Mouse (Mus musculus) intestine, embryonic 14.5 days (tissue): ENCODE measurements at regions not wholly inside any gene's neighbourhood (a gene's known extent, or its start where the extent isn't known, plus 50 kb on each side); places are given as distances from the start of the nearest gene placed in this dataset.

Source experiments
- ATAC-seq: fragments of 200-750 bp; cut with Nextera tagmentation; replicated peaks from 2 replicates; pipeline ENCODE4 v1.8.0; 2017; ENCODE audit warnings: low read depth, moderate number of reproducible peaks, moderate TSS enrichment, moderate library complexity; ENCODE audit not compliant: low FRiP score, low TSS enrichment
- DNase-seq: peaks from one replicate; pipeline ENCODE4 v3.0.0-alpha.2; 2018; ENCODE audit warnings: low spot score
- H3K27ac ChIP-seq: fragments of 300-500 bp; sonication (generic); 2 replicates; pipeline ENCODE4 v1.5.1; 2014; ENCODE audit warnings: low read depth, mild to moderate bottlenecking, control low read depth
- H3K27me3 ChIP-seq: fragments of 300-500 bp; sonication (generic); replicated peaks from 2 replicates; pipeline ENCODE4 v1.6.1; 2014; ENCODE audit warnings: low read length, control low read depth; ENCODE audit not compliant: control insufficient read depth, insufficient read depth
- H3K36me3 ChIP-seq: fragments of 300-500 bp; sonication (generic); 2 replicates; pipeline ENCODE4 v1.6.1; 2014; ENCODE audit warnings: low read length, control low read depth; ENCODE audit not compliant: control insufficient read depth, insufficient read depth
- H3K4me1 ChIP-seq: fragments of 300-500 bp; sonication (generic); replicated peaks from 2 replicates; pipeline ENCODE4 v1.6.1; 2014; ENCODE audit warnings: low read length, control low read depth, mixed read lengths; ENCODE audit not compliant: control insufficient read depth, insufficient read depth
- H3K4me2 ChIP-seq: fragments of 300-500 bp; sonication (generic); 2 replicates; pipeline ENCODE4 v1.6.1; 2014; ENCODE audit warnings: low read length
- H3K4me3 ChIP-seq: fragments of 300-500 bp; sonication (generic); 2 replicates; pipeline ENCODE4 v1.5.1; 2014; ENCODE audit warnings: low read depth, low read length, control low read depth, mixed read lengths
- H3K9ac ChIP-seq: fragments of 300-500 bp; sonication (generic); 2 replicates; pipeline ENCODE4 v1.6.1; 2014; ENCODE audit warnings: mild to moderate bottlenecking, low read length
- H3K9me3 ChIP-seq: fragments of 300-500 bp; sonication (generic); 2 replicates; pipeline ENCODE4 v1.6.1; 2016; ENCODE audit warnings: low read length, control low read depth; ENCODE audit not compliant: control insufficient read depth
- WGBS: fragments of 180-500 bp; shearing (Covaris S2); extraction: QIAGEN DNeasy Blood & Tissue Kit; methylation state at CpG from one replicate; pipeline ENCODE4 v1.1.7; 2014; 5-methylcytosine and 5-hydroxymethylcytosine counted together

- H3K4me1 ChIP-seq, result no peaks in the 10 kb centered on the region
- no peaks in the 10 kb centered on the region for H3K36me3 ChIP-seq
- no peaks in the 10 kb centered on the region for H3K27me3 ChIP-seq
- H3K9me3 ChIP-seq, result no peaks in the 10 kb centered on the region
- no peak overlapping the region for H3K4me3 ChIP-seq
- no peak overlapping the region for H3K4me2 ChIP-seq
- H3K27ac ChIP-seq, result no peak overlapping the region
- DNase-seq (no peak), ATAC-seq (no peak)
- H3K9ac ChIP-seq, result no peak overlapping the region
- WGBS, result 59% methylated on average over 1 of the region's 1 CpGs
Observed at GRCm38 (mm10) chr13:111929908-111930307, 121.1 kb upstream of the Map3k1 start.

DNA sequence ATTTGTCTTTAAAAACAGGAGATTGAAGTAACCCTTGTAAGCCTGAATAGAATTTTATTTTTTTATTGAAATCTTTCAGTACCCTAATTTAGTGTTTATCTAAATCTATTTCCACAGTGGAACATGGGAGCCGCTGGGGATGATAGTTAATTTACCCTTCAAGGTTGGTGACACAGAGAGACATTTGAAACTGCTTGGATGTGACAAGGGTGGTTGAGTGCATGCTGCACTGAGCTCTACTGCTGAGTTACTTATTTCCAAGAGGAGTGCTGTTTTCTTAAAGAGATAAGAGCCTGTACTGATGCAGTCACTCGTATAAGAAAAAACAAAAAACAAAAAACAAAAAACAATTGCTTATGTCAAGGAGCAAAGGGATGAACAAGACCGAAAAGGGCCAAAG lies 123.7 kb upstream of the Map3k1 start:
- Histone ChIP-seq H3K4me3 (no peak overlapping the region), H3K36me3 (no peaks in the 10 kb centered on the region), H3K4me2 (no peak overlapping the region), H3K4me1 (0 out of 2 replicates have a peak, but pooled peaks cover 3% of the 10 kb centered on the region), H3K9ac (no peak overlapping the region), H3K9me3 (no peaks in the 10 kb centered on the region), H3K27me3 (no peaks in the 10 kb centered on the region), H3K27ac (no peak overlapping the region)
- ATAC-seq (no peak), DNase-seq (no peak)
- 87% methylated on average over 3 of the region's 3 CpGs for WGBS

DNA sequence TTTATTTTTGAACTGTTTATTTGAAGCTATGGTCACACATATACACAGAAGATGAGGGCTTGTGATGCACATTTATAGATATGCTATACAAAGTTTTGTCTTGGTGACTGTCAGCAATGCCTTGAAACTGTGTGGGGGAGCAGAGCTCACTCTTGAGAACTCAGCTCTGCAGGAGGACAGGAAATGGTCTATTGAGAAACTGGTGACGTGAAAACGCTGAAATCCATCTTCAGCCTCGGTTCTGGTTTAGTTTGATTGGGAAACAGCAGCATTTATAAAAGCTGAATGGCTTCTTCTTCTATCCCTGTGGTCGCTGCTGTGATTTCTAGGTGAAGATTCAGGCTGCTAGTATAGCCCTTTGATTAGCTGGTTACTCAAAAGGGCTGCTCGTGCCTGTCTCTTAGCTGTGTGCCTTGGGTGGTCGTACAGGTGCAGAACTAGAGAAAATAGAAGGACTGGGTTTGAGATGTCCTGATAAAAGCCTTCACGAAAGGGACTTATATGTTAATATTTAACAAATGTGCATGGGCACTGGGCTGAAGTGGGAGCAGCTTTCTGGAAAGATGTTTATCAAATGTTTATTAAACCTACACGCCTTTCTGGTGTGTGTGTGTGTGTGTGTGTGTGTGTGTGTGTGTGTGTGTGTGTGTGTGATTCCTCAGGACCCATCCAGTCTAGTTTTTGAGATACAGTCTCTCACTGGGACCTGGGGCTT lies 124.9 kb upstream of the Map3k1 start:
- H3K27me3 ChIP-seq, result no peaks in the 10 kb centered on the region
- no peaks in the 10 kb centered on the region for H3K36me3 ChIP-seq
- no peak for ATAC-seq
- H3K27ac ChIP-seq, result no peak overlapping the region
- H3K9me3 ChIP-seq, result no peaks in the 10 kb centered on the region
- no peak overlapping the region for H3K9ac ChIP-seq
- DNase-seq, result no peak
- H3K4me2 ChIP-seq, result no peak overlapping the region
- H3K4me1 ChIP-seq, result 0 out of 2 replicates have a peak, but pooled peaks cover 3% of the 10 kb centered on the region
- 41% methylated on average over 8 of the region's 8 CpGs for WGBS
- no peak overlapping the region for H3K4me3 ChIP-seq

DNA sequence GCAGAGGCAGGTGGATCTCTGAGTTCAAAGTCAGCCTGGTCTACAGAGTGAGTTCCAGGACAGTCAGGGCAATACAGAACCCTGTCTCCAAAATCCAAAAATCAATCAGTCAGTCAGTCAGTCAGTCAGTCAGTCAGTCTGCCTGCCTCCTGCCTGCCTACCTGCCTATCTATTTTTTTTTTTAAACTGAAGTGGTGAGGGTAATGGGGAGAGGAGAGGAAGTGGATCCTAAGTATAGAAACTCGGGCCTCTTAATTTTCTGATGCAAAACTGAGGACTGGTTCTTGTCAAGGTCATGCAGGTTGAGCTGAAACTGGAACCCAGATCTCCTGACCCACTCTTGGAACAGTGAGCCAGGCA lies 126.9 kb upstream of the Map3k1 start:
- Histone ChIP-seq H3K36me3 (no peaks in the 10 kb centered on the region), H3K4me2 (no peak overlapping the region), H3K27ac (0 out of 2 replicates have a peak overlapping the region, but pooled peaks have one; percentile 11), H3K9me3 (no peaks in the 10 kb centered on the region), H3K9ac (no peak overlapping the region), H3K27me3 (no peaks in the 10 kb centered on the region), H3K4me1 (0 out of 2 replicates have a peak, but pooled peaks cover 6% of the 10 kb centered on the region), H3K4me3 (no peak overlapping the region)
- DNase-seq, result no peak
- 63% methylated on average over 1 of the region's 1 CpGs for WGBS
- no peak for ATAC-seq

DNA sequence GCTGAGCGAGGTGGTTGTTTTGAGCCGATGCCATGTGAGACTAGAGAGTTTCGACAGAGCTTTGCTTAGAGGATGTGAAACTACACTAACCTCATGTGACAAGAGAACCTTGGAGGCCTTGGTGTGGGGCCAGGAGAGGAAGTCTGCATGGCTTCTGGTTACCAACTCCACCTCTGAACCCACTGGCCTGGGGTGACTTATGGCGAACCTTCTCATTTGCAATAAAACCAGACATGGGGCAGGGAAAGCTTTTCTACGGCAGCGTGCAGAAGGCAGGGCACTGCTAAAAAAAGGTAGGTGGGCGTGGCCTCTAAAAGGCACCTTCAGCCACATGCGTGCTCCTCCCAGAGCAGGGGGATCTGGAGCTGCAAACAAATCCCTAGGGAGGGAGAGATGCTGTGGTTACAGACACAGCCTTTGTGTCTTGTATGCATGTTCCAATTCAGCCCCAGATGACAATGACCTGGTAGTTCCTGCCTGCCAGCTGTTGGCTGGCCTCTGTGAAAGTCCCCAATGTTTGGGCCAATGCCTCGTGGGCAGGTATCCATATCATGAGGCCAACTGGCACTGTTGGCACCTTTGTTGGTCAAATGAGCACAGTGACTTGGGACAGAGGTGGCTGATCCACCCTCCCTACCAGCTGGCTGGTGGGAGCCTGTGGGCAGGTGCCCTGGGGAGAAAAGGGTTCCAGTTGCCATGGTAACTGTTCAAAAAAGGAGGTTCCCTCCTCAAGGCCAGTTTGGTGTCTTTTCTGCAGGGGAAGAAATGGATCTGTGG lies 127.5 kb upstream of the Map3k1 start:
- no peak overlapping the region for H3K9ac ChIP-seq
- ATAC-seq, result peak; percentile 44; the same call in 1 of the 2 replicates

GRCm38 (mm10) chr13:111936983-111937382 lies 128.2 kb upstream of the Map3k1 start:
- DNase-seq, result no peak
- no peak overlapping the region for H3K9ac ChIP-seq
- WGBS, result 56% methylated on average over 8 of the region's 8 CpGs

More for the DNA sequence above, 127.5 kb upstream of the Map3k1 start:
- Histone ChIP-seq H3K27me3 (no peaks in the 10 kb centered on the region), H3K27ac (0 out of 2 replicates have a peak overlapping the region, but pooled peaks have one; percentile 11), H3K4me3 (no peak overlapping the region), H3K36me3 (no peaks in the 10 kb centered on the region), H3K4me2 (no peak overlapping the region), H3K4me1 (0 out of 2 replicates have a peak, but pooled peaks cover 7% of the 10 kb centered on the region), H3K9me3 (no peaks in the 10 kb centered on the region)
- WGBS, result 56% methylated on average over 9 of the region's 9 CpGs
- DNase-seq, result no peak

GRCm38 (mm10) chr13:111938896-111939422 lies 130.2 kb upstream of the Map3k1 start:
- Histone ChIP-seq H3K27me3 (no peaks in the 10 kb centered on the region), H3K9ac (no peak overlapping the region)

More at GRCm38 (mm10) chr13:111936983-111937382, 128.2 kb upstream of the Map3k1 start:
- H3K27ac ChIP-seq, result no peak overlapping the region
- ATAC-seq, result no peak
- no peaks in the 10 kb centered on the region for H3K36me3 ChIP-seq
- H3K4me2 ChIP-seq, result no peak overlapping the region
- 0 out of 2 replicates have a peak, but pooled peaks cover 7% of the 10 kb centered on the region for H3K4me1 ChIP-seq
- H3K4me3 ChIP-seq, result no peak overlapping the region
- H3K9me3 ChIP-seq, result no peaks in the 10 kb centered on the region
- no peaks in the 10 kb centered on the region for H3K27me3 ChIP-seq

DNA sequence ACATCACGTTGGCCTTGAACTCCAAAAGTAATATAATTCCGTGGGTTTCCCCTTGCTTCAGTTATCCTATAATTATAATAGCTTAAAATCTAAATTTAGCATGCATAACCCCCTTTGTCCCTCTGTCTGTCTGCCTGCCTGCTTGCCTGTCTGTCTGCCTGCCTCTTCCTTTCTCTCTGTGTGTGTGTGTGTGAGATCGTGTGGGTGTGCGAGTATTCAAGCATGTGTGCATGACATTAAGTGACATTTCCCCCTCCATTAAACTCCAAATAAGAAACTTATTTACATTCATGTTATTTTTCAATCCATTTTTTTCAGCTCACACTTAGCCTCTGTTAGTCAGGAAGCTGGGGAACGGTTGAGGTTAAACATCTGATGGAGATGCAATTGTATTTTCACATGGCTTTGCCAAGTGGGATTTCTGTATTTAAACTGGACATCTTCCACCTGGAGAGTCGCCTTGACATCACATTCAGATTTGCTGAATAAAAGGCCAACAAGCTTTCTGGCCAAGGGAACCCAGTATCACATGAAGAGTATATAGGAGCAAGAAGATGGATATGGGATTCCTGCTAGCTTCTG lies 130.8 kb upstream of the Map3k1 start:
- no peak for ATAC-seq

More at GRCm38 (mm10) chr13:111938896-111939422, 130.2 kb upstream of the Map3k1 start:
- Histone ChIP-seq H3K4me2 (no peak overlapping the region), H3K4me1 (peaks cover 13% of the 10 kb centered on the region; the same call in 1 of the 2 replicates), H3K4me3 (no peak overlapping the region), H3K27ac (no peak overlapping the region), H3K36me3 (no peaks in the 10 kb centered on the region), H3K9me3 (no peaks in the 10 kb centered on the region)
- ATAC-seq (no peak), DNase-seq (no peak)
- 70% methylated on average over 8 of the region's 8 CpGs for whole genome bisulfite sequencing

More for the DNA sequence above, 130.8 kb upstream of the Map3k1 start:
- Histone ChIP-seq H3K27me3 (no peaks in the 10 kb centered on the region), H3K27ac (0 out of 2 replicates have a peak overlapping the region, but pooled peaks have one; percentile 17), H3K9me3 (no peaks in the 10 kb centered on the region), H3K4me1 (peaks cover 16% of the 10 kb centered on the region; the same call in 1 of the 2 replicates), H3K36me3 (no peaks in the 10 kb centered on the region), H3K4me2 (no peak overlapping the region), H3K9ac (no peak overlapping the region), H3K4me3 (no peak overlapping the region)
- DNase-seq, result no peak
- WGBS, result 54% methylated on average over 6 of the region's 6 CpGs
